Mouse (Mus musculus) ES-CJ7 (cell line): ENCODE measurements around the gene Pogk.
A peak's percentile ranks its signal among the peaks of the same experiment; 100 is the strongest.

Source experiments
- DNase-seq: peaks from one replicate; pipeline ENCODE4 v3.0.0; 2011; ENCODE audit warnings: low read depth, low spot score

Pogk gene

DNA sequence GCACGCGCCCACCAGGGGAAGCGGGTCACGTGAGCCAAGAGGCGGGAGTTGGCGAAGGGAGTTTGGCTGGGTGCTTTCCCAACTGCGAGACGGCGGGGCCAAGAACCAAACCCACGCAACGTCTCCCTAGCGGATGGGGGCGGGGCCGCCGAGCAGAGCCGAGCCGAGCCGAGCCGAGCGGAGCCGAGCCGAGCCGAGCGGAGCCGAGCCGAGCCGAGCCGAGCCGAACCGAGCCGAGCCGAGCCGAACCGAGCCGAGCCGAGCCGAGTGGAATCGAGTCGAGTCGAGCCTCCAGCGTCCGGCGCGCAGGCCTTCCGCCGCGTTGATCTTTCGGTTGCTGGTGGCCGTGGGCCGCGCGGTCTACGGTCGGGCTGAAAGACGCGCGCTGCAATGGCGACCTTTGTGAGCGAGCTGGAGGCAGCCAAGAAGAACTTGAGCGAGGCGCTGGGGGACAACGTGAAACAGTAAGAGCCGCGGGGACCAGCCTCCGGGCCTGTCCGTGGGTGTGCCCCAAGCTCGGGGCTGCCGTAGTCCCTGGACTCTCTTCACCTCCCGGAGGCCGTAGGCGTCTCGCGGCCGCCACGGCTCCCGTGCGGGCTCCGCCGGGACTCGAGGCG, 30.5 kb downstream of the Pogk start, which contains the start of gene Tada1:
Gene Tada1, plus strand, starts transcription at position 85 of the 617 bp plus-strand sequence.
- DNase-seq, result peak; percentile 95

DNA sequence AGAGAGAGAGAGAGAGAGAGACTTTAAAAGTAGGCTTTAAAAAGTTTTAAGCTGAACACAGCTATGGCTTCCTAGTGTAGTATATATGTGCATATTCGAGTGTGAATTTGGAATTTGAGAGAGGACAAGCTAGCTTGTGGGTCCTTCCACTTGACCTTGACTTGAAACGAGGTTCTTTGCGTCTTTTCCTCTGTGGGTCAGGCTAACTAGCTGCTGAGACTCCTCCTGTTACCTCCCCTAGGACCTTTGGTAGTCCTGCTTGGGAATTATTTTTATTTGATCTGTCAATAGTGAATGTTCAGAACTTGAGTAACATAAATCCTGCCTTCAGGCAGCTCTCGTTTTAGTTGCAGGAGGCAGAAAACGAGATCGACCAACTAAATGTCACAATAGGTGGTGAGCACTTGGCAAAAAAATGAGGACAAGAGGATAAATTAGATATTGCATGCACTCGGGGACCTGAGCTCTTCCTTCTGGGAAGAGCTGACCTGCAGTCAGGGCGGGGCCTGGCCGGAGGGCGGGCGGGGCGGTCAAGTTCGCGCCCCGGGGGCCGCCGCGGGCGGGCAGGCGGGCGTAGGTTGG, 31.1 kb downstream of the Pogk start:
- DNase-seq, result no peak

DNA sequence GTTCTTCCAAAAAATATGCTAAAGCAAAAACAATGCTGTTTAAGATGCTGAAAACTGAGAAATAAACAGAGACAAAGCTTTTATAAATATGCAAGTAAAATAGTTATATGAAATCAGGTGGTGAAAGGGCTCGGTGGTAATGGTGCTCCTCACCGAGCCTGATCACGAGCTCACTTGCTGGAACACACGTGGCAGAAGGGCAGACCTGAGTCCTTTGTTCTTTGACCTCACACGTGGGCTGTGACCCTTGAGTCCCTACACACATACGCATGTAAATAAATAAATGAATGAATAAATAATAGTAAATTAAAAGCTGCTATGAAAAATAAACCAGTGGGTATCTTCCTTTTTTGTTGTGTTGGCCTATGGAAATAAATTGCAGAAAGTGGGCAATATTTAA, 32.5 kb downstream of the Pogk start:
- DNase-seq, result no peak

DNA sequence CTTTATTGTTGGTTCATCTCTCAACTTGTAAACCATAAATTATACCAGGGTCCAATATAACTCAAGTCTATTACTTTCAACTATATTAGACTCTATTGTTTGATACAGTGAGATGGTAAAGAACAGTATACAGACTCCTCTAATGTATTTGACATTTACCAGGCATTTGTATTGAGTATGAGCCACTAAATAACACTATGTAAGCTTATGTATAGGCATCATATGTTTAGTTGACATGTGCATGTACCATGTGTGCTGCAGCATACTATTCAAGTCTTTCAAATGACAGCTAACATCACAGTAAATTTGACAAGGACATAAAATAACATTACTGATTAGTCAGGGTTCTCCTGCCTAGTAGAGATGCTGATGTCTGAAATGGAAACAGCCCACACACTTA, 46.5 kb downstream of the Pogk start:
- DNase-seq, result no peak

DNA sequence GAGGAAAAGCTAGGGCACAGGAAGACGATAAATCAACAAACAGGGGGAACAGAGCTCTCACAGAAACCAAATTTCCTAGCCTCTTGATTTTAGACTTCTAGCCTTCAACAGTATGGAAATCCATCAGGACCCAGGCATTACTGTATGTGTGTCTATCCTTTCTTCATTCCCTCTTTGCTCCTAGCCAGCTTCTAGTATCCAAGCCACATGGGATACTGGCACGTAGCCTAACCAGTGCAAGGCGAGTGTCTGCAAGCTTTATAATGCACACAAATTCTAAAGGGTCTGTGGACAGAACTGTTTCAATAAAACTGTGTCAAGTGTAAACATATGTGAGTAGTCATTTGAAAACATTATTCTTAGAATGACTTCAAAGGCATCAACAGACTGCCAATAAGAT, 47.0 kb downstream of the Pogk start:
- no peak for DNase-seq

DNA sequence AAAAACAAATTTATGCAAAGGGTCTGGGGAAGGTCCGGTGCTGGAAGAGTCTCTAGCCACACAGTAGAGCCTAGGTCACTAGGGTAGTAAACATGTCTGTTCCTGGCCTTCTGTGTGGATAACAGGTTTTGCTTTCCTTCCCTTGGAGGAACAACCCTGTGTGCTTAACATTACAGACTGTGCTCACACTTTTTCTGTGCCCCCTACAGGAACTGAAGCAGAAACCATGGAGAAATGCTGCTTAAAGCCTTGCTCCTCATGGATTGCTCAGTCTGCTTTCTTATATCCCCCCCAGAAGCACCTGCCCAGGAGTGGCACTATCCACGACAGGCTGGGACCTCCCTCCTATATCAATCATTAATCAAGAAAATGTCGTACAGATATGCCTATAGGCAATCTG, 47.8 kb downstream of the Pogk start:
- DNase-seq, result no peak

DNA sequence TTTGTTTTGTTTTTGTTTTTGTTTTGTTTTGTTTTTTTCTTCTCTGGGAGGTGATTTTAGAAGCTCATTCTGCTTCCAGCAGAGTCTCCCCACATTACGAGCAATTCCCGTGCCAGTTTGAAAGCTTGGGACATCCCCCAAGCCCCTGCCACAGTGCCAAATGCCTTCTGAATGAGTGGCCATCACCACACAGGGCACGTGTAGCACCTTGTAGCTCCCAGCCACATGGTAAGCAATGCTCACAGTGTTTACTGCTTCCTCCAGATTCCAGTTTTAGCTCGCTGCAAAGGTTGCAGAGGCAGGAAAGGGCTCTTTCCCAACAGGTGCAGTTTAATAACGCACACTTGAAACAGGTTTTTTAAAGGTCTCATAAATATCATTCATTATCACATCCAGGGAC, 48.8 kb downstream of the Pogk start:
- no peak for DNase-seq

DNA sequence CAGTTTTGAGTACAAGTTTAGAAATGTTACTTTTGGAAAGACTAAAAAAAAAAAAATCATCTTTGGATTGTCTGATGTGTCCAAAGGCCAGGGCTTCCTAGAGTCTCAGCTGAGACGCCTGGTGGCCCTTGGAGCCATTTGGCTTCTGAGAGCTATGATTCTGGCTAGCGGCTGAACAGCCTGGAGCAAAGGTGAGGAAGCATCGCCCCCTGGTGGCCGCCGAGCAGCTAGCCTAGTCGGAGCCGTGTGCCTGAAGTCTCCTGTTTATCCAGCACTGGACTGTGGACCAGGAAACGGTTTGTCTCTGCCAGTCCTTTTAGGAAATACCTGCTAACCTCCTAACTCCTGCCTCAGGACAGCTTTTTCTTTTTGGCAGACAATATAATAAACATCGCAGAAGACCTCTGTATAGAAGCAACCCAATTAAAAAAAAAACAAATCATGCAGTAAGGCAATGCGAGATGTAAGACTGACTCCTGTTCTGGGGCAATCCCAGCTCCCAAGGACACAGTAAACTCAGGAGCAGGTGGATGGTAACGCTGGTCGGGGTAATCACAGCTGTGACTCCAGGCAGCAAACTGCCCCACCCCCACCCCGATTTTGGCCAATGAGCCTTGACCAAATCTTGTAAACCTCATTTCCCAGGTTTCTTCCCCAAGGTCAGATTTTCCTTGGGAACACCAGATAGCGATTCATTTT, 49.4 kb downstream of the Pogk start:
- DNase-seq, result peak; percentile 83

DNA sequence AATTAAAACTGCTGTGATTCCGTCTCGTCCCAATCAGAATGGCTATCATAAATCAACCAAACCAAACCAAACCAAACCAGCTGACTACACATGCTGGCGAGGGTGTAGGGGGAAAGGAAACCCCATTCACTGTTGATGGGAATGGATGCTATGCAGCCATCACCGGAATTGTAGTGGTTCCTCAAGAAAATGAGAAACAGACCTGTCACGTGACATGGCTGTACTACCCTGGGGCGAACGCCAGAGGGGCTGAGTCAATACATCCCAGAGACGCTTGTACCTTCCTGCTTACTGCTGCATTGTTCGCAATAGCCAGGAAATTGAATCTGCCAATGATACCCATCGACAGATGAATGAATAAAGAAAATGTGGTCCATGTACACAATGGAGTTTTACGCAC, 59.9 kb downstream of the Pogk start:
- DNase-seq, result no peak

DNA sequence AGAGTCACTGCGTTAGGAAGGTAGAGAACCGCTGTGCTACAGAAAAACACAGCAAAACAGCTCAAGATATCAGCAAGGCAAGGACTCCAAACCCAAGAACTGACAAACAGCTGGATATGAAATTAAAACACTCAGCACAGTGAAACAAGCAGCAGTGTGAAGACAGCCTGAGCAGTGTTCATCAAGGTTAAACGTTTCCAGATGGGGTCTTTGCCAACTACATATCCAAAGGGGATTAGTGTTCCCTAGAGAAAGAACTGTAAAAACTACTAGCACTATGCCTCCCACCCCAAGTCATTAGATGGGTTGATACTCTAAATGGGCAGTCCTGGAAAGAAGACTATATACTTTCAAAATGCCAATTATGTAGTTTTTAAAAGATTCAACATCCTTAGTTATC, 60.3 kb downstream of the Pogk start:
- no peak for DNase-seq

DNA sequence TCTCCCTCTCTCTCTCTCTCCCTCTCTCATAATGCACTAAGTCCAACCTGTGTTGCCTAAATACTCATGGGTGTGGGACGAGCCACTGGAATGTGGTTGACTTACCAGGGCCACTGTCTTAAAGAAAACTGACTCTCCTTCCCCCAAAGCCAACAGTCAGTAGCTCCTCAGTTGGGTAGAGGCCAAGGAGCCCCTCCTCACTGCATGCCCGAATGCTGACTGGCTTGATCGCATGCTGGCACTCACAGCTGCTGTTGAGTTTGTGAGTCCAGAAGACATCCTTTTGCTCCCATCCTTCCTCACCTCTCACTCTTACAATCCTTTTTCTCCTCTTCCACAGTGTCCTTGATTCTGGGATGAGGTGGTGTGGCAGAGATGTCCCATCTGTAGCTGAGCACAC, 62.8 kb downstream of the Pogk start:
- no peak for DNase-seq

DNA sequence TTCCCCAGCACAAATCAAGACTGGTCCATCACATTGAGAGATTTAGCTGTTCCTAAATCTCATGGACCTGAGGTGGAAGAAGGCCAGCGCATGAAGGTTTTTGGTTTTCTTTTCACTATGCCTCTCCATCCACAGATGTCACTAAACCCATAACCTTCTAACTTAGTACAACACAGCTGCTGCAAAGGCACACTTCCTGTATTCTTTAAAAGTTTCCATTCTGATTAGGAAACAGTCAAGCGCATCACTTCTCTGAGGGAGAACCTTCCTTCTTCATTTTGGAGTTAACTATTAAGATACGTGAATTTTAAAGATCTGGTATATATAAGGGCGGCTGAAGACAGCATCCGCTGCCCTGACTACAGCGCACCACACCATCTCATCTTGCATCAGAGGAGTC, 64.1 kb downstream of the Pogk start:
- DNase-seq, result no peak

DNA sequence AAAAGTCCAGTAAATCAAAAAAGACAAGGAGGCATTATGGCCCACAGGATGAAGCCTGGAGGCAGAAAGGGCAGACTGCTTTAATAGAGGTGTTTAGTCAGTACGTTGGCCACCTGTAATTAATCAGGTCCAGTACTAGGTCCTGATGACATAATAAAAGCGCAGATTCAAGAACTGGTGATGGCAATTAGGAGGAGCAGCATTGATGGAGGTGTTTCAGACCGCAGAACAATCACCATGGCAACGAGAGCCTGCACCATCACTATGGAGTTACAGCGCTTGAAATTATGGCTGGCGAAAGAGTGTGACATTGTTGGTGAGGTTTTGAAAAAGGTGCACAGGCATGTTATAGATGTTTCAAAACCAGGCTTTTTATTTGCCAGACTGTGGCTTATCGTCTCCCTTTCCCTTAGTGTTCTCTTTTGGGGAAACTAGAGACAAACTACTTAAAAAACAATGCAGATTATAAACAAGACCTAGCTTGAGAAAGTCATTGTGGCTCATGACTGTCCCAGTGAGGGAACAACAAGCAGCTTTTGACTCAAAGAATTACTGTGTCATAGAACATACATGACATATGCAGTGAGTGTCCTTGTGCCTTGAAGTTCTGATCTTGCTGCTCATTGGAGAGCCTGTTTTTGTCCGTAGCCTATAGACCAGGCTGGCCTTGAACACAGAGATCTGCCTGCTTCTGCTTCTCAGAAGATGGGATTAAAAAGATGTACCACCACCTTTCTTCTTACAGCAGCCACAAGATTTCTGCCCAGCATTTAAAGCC, 65.2 kb downstream of the Pogk start:
- no peak for DNase-seq

DNA sequence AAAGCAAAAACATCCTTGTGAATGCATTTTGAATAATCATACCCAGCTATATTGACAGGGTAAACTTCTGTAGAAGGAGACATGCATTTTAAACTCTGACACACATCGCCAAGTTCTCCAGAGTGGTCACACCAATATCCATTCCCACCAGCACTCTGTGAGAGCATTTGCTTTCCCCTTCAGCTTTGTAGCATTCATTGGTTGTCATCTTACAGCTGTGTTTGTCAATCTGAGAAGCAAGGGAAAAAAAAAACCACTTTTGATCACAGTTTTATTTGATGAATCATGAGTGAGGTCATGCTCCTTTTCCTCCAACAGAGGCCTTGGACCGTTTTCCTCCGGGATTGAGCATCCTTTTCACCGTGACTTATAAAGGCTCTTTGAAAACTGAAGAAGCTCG, 66.1 kb downstream of the Pogk start:
- no peak for DNase-seq

DNA sequence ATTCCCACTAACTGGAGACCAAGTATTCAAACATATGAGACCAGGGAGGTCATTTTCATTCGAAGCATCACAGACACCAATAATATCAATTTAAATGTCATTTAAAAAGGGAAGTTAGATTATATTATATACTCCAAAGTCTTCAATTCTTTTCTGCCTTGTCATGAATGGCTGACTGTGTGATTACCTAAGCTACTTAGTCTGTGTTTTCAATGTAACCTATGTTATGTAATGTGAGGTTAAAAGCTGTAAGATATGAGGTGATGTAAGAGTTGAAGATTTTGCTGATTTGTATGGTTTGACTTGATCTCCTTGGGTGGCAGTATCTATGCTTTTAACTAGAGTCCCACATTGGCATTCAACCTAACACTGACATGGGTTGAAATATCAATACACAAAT, 67.1 kb downstream of the Pogk start:
- DNase-seq, result no peak

DNA sequence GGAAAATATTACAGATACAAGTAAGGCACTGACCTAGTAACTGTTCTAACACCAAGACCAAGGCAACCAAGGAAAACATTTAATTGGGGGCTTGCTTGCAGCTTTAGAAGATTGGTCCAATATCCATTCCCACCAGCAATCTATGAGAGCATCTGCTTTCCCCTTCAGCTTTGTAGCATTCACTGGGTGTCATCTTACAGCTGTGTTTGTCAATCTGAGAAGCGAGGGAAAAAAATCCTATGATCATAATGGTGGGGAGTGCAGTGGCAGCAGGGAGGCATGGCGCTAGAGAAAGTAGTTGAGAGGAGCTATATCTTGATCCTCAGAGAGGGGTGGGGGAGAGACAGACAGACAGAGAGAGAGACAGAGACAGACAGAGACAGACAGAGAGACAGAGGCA, 67.6 kb downstream of the Pogk start:
- DNase-seq, result no peak

DNA sequence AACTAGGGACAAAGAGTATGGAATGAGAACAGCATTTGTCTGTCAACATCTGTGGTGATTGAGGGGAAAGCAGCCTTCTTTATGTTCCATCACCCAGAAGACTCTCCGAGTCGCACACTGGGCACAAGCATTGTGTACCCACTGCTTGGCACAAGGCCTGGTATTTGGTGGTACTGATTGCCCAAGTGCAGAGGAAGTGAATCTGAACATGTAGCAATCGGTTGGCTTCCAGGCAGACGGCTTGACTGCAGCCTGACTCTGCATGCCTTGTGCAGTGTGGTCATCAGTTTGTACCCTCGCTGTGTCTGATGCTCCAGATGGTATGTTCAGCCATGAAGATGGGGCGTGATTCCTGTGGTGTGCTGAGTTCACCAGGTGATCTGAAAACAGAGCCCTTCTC, 70.6 kb downstream of the Pogk start:
- DNase-seq, result no peak
